Mouse (Mus musculus) midbrain, embryonic 14.5 days (tissue): ENCODE data around the gene Hist1h2aa. TPM values are rescaled to one million over a fixed set of nuclear protein-coding genes. Genes with fewer than 3 reads are reported as not detected.

Experiments
- ATAC-seq: fragments of 200-750 bp; cut with Nextera tagmentation; 2 replicates; pipeline ENCODE4 v1.8.0; 2017; ENCODE audit warnings: moderate number of reproducible peaks, moderate library complexity; ENCODE audit not compliant: low FRiP score, low TSS enrichment
- DNase-seq: peaks from one replicate; pipeline ENCODE4 v3.0.0-alpha.2; 2015
- H3K27ac ChIP-seq: fragments of 300-500 bp; sonication (generic); replicated peaks from 2 replicates; pipeline ENCODE4 v1.5.1; 2014; ENCODE audit warnings: mild to moderate bottlenecking, low read depth, low read length, moderate library complexity
- H3K27me3 ChIP-seq: fragments of 300-500 bp; sonication (generic); 2 replicates; pipeline ENCODE4 v1.6.1; 2014; ENCODE audit warnings: low read length, control low read depth, mixed read lengths; ENCODE audit not compliant: control insufficient read depth, insufficient read depth
- H3K36me3 ChIP-seq: fragments of 300-500 bp; sonication (generic); 2 replicates; pipeline ENCODE4 v1.6.1; 2014; ENCODE audit warnings: low read length, control low read depth; ENCODE audit not compliant: control insufficient read depth, insufficient read depth
- H3K4me1 ChIP-seq: fragments of 300-500 bp; sonication (generic); 2 replicates; pipeline ENCODE4 v1.6.1; 2014; ENCODE audit warnings: mild to moderate bottlenecking, antibody characterized with exemption, low read length, control low read depth; ENCODE audit not compliant: control insufficient read depth, insufficient read depth
- H3K4me2 ChIP-seq: fragments of 300-500 bp; sonication (generic); 2 replicates; pipeline ENCODE4 v1.6.1; 2014; ENCODE audit warnings: mild to moderate bottlenecking, low read length, moderate library complexity
- H3K4me3 ChIP-seq: fragments of 300-500 bp; sonication (generic); replicated peaks from 2 replicates; pipeline ENCODE4 v1.5.1; 2014; ENCODE audit warnings: low read depth, low read length
- H3K9ac ChIP-seq: fragments of 300-500 bp; sonication (generic); replicated peaks from 2 replicates; pipeline ENCODE4 v1.6.1; 2014; ENCODE audit warnings: mild to moderate bottlenecking, low read length, moderate library complexity
- H3K9me3 ChIP-seq: fragments of 300-500 bp; sonication (generic); 2 replicates; pipeline ENCODE4 v1.6.1; 2016; ENCODE audit warnings: low read length, control low read depth, mixed read lengths; ENCODE audit not compliant: control insufficient read depth
- WGBS: fragments of 180-500 bp; shearing (Covaris S2); extraction: QIAGEN DNeasy Blood & Tissue Kit; methylation state at CpG from one replicate; pipeline ENCODE4 v1.1.7; 2014; 5-methylcytosine and 5-hydroxymethylcytosine counted together
- polyA plus RNA-seq: library from polyadenylated mRNA; unstranded; fragments of >200 nt; fragmentation: Nextera tagmentation; extraction: Ambion mirVana; gene quantifications from 2 replicates; pipeline ENCODE4 v1.2.1, GENCODE M21; 2014

Hist1h2aa gene
- polyA plus RNA-seq, 1 experiment from 2014 or later, result not detected

- Histone ChIP-seq H3K9me3 (no peaks in the 10 kb centered on the region), H3K27ac (no peak overlapping the region), H3K4me1 (no peaks in the 10 kb centered on the region), H3K36me3 (no peaks in the 10 kb centered on the region), H3K9ac (no peak overlapping the region), H3K4me2 (no peak overlapping the region), H3K4me3 (no peak overlapping the region), H3K27me3 (no peaks in the 10 kb centered on the region)
- ATAC-seq (no peak), DNase-seq (no peak)
- WGBS, result 90% methylated on average over 5 of the region's 5 CpGs
Observed at GRCm38 (mm10) chr13:23911335-23911734, 22.9 kb upstream of the Hist1h2aa start.

GRCm38 (mm10) chr13:23913791-23914306 lies 20.4 kb upstream of the Hist1h2aa start:
- ATAC-seq, result no peak
- Histone ChIP-seq H3K27ac (no peak overlapping the region), H3K36me3 (no peaks in the 10 kb centered on the region), H3K27me3 (no peaks in the 10 kb centered on the region), H3K4me1 (no peaks in the 10 kb centered on the region), H3K9ac (no peak overlapping the region), H3K9me3 (no peaks in the 10 kb centered on the region), H3K4me2 (no peak overlapping the region), H3K4me3 (no peak overlapping the region)
- WGBS, result 50% methylated on average over 6 of the region's 6 CpGs
- no peak for DNase-seq

- H3K9ac ChIP-seq, result no peak within 1 kb of the TSS
- H3K27ac ChIP-seq, result no peak within 1 kb of the TSS
- ATAC-seq, result no peak
- H3K9me3 ChIP-seq, result no peaks in the 10 kb centered on the region
- DNase-seq, result no peak
- H3K4me3 ChIP-seq, result no peak within 1 kb of the TSS
- H3K4me2 ChIP-seq, result no peak within 1 kb of the TSS
- H3K27me3 ChIP-seq, result no peaks in the 10 kb centered on the region
- 77% methylated on average over 9 of the region's 9 CpGs for WGBS
- H3K4me1 ChIP-seq, result no peaks in the 10 kb centered on the region
- no peaks in the 10 kb centered on the region for H3K36me3 ChIP-seq
Observed at GRCm38 (mm10) chr13:23914376-23915167, 19.7 kb upstream of the Hist1h2aa start, which contains the start of gene Slc17a4. Gene Slc17a4, minus strand, starts transcription at chr13:23915009.

- ATAC-seq (no peak), DNase-seq (no peak)
- no peaks in the 10 kb centered on the region for H3K4me1 ChIP-seq
- no peak overlapping the region for H3K4me2 ChIP-seq
- H3K27me3 ChIP-seq, result no peaks in the 10 kb centered on the region
- 97% methylated on average over 1 of the region's 1 CpGs for WGBS
- no peaks in the 10 kb centered on the region for H3K9me3 ChIP-seq
- H3K27ac ChIP-seq, result no peak overlapping the region
- no peak overlapping the region for H3K4me3 ChIP-seq
- no peak overlapping the region for H3K9ac ChIP-seq
- no peaks in the 10 kb centered on the region for H3K36me3 ChIP-seq
Observed at GRCm38 (mm10) chr13:23916132-23916531, 18.1 kb upstream of the Hist1h2aa start.

GRCm38 (mm10) chr13:23917674-23918073 lies 16.6 kb upstream of the Hist1h2aa start:
- H3K27ac ChIP-seq, result no peak overlapping the region
- DNase-seq (no peak), ATAC-seq (no peak)
- no peak overlapping the region for H3K4me2 ChIP-seq
- no peaks in the 10 kb centered on the region for H3K9me3 ChIP-seq
- 90% methylated on average over 4 of the region's 4 CpGs for WGBS
- no peaks in the 10 kb centered on the region for H3K27me3 ChIP-seq
- no peaks in the 10 kb centered on the region for H3K36me3 ChIP-seq
- H3K9ac ChIP-seq, result no peak overlapping the region
- H3K4me1 ChIP-seq, result no peaks in the 10 kb centered on the region
- H3K4me3 ChIP-seq, result no peak overlapping the region

GRCm38 (mm10) chr13:23925792-23926191 lies 8.5 kb upstream of the Hist1h2aa start:
- no peaks in the 10 kb centered on the region for H3K4me1 ChIP-seq
- H3K4me2 ChIP-seq, result no peak overlapping the region
- H3K27ac ChIP-seq, result no peak overlapping the region
- H3K9me3 ChIP-seq, result no peaks in the 10 kb centered on the region
- no peaks in the 10 kb centered on the region for H3K36me3 ChIP-seq
- no peaks in the 10 kb centered on the region for H3K27me3 ChIP-seq
- H3K4me3 ChIP-seq, result no peak overlapping the region
- ATAC-seq, result no peak
- H3K9ac ChIP-seq, result no peak overlapping the region
- no peak for DNase-seq
- 80% methylated on average over 2 of the region's 2 CpGs for WGBS

GRCm38 (mm10) chr13:23928637-23929036 lies 5.6 kb upstream of the Hist1h2aa start:
- H3K4me1 ChIP-seq, result no peaks in the 10 kb centered on the region
- no peak overlapping the region for H3K4me2 ChIP-seq
- no peak overlapping the region for H3K9ac ChIP-seq
- H3K27me3 ChIP-seq, result no peaks in the 10 kb centered on the region
- H3K36me3 ChIP-seq, result no peaks in the 10 kb centered on the region
- DNase-seq, result no peak
- no peak overlapping the region for H3K27ac ChIP-seq
- WGBS, result 78% methylated on average over 3 of the region's 3 CpGs
- no peak overlapping the region for H3K4me3 ChIP-seq
- no peaks in the 10 kb centered on the region for H3K9me3 ChIP-seq
- ATAC-seq, result no peak

GRCm38 (mm10) chr13:23930461-23930860 lies 3.8 kb upstream of the Hist1h2aa start:
- no peaks in the 10 kb centered on the region for H3K9me3 ChIP-seq
- H3K4me3 ChIP-seq, result no peak overlapping the region
- WGBS, result 96% methylated on average over 9 of the region's 9 CpGs
- H3K27me3 ChIP-seq, result no peaks in the 10 kb centered on the region
- no peak overlapping the region for H3K27ac ChIP-seq
- DNase-seq (no peak), ATAC-seq (no peak)
- no peak overlapping the region for H3K9ac ChIP-seq
- no peaks in the 10 kb centered on the region for H3K4me1 ChIP-seq
- H3K4me2 ChIP-seq, result no peak overlapping the region
- H3K36me3 ChIP-seq, result no peaks in the 10 kb centered on the region

- Histone ChIP-seq H3K9ac (no peak overlapping the region), H3K27ac (no peak overlapping the region), H3K9me3 (no peaks in the 10 kb centered on the region), H3K4me1 (no peaks in the 10 kb centered on the region), H3K27me3 (no peaks in the 10 kb centered on the region), H3K36me3 (no peaks in the 10 kb centered on the region), H3K4me2 (no peak overlapping the region), H3K4me3 (no peak overlapping the region)
- 78% methylated on average over 11 of the region's 11 CpGs for WGBS
- DNase-seq, result no peak
- no peak for ATAC-seq
Observed at GRCm38 (mm10) chr13:23930904-23931303, 3.4 kb upstream of the Hist1h2aa start.
